Mouse (Mus musculus) heart, postnatal 0 days (tissue): ENCODE measurements around the gene B3gnt7. TPM values are rescaled to one million over a fixed set of nuclear protein-coding genes. Genes with fewer than 3 reads are reported as not detected.
A peak's percentile ranks its signal among the peaks of the same experiment; 100 is the strongest.

ENCODE experiments used
- ATAC-seq: fragments of 200-750 bp; cut with Nextera tagmentation; 2 replicates; pipeline ENCODE4 v1.8.0; 2017; ENCODE audit warnings: low read depth, moderate number of reproducible peaks, moderate library complexity; ENCODE audit not compliant: insufficient read depth
- DNase-seq: peaks from one replicate; pipeline ENCODE4 v3.0.0-alpha.2; 2016; ENCODE audit warnings: low spot score
- H3K27ac ChIP-seq: fragments of 300-500 bp; sonication (generic); 2 replicates; pipeline ENCODE4 v1.5.1; 2014; ENCODE audit warnings: low read depth, mild to moderate bottlenecking
- H3K27me3 ChIP-seq: fragments of 300-500 bp; sonication (generic); 2 replicates; pipeline ENCODE4 v1.6.1; 2014; ENCODE audit warnings: low read length, mixed read lengths; ENCODE audit not compliant: control insufficient read depth, insufficient read depth
- H3K36me3 ChIP-seq: fragments of 300-500 bp; sonication (generic); replicated peaks from 2 replicates; pipeline ENCODE4 v1.6.1; 2014; ENCODE audit warnings: low read length, mixed read lengths; ENCODE audit not compliant: control insufficient read depth, insufficient read depth
- H3K4me1 ChIP-seq: fragments of 300-500 bp; sonication (generic); 2 replicates; pipeline ENCODE4 v1.6.1; 2014; ENCODE audit warnings: antibody characterized with exemption; ENCODE audit not compliant: control insufficient read depth, insufficient read depth
- H3K4me2 ChIP-seq: fragments of 300-500 bp; sonication (generic); 2 replicates; pipeline ENCODE4 v1.6.1; 2014; ENCODE audit warnings: low read depth, mild to moderate bottlenecking, low read length, moderate library complexity
- H3K4me3 ChIP-seq: fragments of 300-500 bp; sonication (generic); 2 replicates; pipeline ENCODE4 v1.5.1; 2014; ENCODE audit warnings: low read depth, low read length
- H3K9ac ChIP-seq: fragments of 300-500 bp; sonication (generic); replicated peaks from 2 replicates; pipeline ENCODE4 v1.6.1; 2014; ENCODE audit warnings: low read depth, low read length, mixed read lengths
- H3K9me3 ChIP-seq: fragments of 300-500 bp; sonication (generic); replicated peaks from 2 replicates; pipeline ENCODE4 v1.6.1; 2016; ENCODE audit warnings: low read length; ENCODE audit not compliant: control insufficient read depth
- CTCF ChIP-seq: IDR thresholded peaks from 2 replicates; pipeline ENCODE4 v1.5.1; 2016; ENCODE audit warnings: antibody characterized with exemption, control low read depth, low read depth
- EP300 ChIP-seq: IDR thresholded peaks from 2 replicates; pipeline ENCODE4 v1.6.1; 2016; ENCODE audit warnings: antibody characterized with exemption, low read depth
- WGBS: fragments of 180-500 bp; shearing (Covaris S2); extraction: QIAGEN DNeasy Blood & Tissue Kit; methylation state at CpG from one replicate; pipeline ENCODE4 v1.1.7; 2014; 5-methylcytosine and 5-hydroxymethylcytosine counted together
- polyA plus RNA-seq: library from polyadenylated mRNA; unstranded; fragments of >200 nt; fragmentation: Nextera tagmentation; extraction: Ambion mirVana; gene quantifications from 2 replicates; pipeline ENCODE4 v1.2.1, GENCODE M21; 2015
- total RNA-seq: library from RNA; depleted of rRNA; stranded (reverse); fragments of >200 nt; gene quantifications from 2 replicates; pipeline ENCODE4 v1.2.3, GENCODE M21; 2014; ENCODE audit warnings: low replicate concordance

B3gnt7 gene
- total and polyA plus RNA-seq, 2 experiments from 2014 or later, result 0.49 to 0.69 TPM

DNA sequence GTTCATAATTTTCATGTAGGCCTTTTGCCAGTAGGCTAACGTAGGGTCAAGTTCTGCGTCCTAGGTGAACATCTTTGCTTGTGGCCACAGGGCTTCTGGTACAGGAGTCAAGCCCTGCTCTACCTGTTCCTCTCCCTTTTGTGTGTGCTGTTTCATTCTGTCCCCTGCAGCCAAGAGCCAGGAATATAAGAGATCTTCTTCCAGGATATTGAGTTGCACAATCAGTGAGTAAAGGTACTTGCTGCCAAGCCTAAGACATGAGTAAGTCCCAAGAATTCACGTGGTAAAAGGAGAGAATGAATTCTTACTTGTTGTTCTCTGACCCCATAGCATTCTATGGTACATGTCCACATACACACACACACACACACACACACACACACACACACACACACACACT lies 9.5 kb upstream of the B3gnt7 start:
- DNase-seq (no peak), ATAC-seq (no peak)
- H3K4me2 ChIP-seq, result no peak overlapping the region
- no peak overlapping the region for H3K4me3 ChIP-seq
- TF ChIP-seq CTCF (no peak), EP300 (no peak)
- H3K27ac ChIP-seq, result no peak overlapping the region
- no peak overlapping the region for H3K9ac ChIP-seq
- no peaks in the 10 kb centered on the region for H3K27me3 ChIP-seq
- no peaks in the 10 kb centered on the region for H3K36me3 ChIP-seq
- 77% methylated on average over 3 of the region's 3 CpGs for WGBS
- no peaks in the 10 kb centered on the region for H3K4me1 ChIP-seq
- no peaks in the 10 kb centered on the region for H3K9me3 ChIP-seq

- ATAC-seq (no peak), DNase-seq (no peak)
- 92% methylated on average over 5 of the region's 5 CpGs for WGBS
- H3K27ac ChIP-seq, result no peak overlapping the region
- H3K9me3 ChIP-seq, result no peaks in the 10 kb centered on the region
- no peaks in the 10 kb centered on the region for H3K4me1 ChIP-seq
- TF ChIP-seq EP300, result no peak
- no peak for TF ChIP-seq CTCF
- H3K4me3 ChIP-seq, result no peak overlapping the region
- H3K9ac ChIP-seq, result no peak overlapping the region
- H3K36me3 ChIP-seq, result no peaks in the 10 kb centered on the region
- no peak overlapping the region for H3K4me2 ChIP-seq
- H3K27me3 ChIP-seq, result no peaks in the 10 kb centered on the region
Observed at GRCm38 (mm10) chr1:86293868-86294267, 8.8 kb upstream of the B3gnt7 start.

- Histone ChIP-seq H3K4me1 (no peaks in the 10 kb centered on the region), H3K4me2 (no peak overlapping the region), H3K36me3 (no peaks in the 10 kb centered on the region), H3K27ac (no peak overlapping the region), H3K4me3 (no peak overlapping the region), H3K9me3 (no peaks in the 10 kb centered on the region), H3K27me3 (no peaks in the 10 kb centered on the region), H3K9ac (no peak overlapping the region)
- 56% methylated on average over 4 of the region's 4 CpGs for WGBS
- DNase-seq (no peak), ATAC-seq (no peak)
- no peak for TF ChIP-seq EP300
- no peak for TF ChIP-seq CTCF
Observed at GRCm38 (mm10) chr1:86294472-86294871, 8.2 kb upstream of the B3gnt7 start.

DNA sequence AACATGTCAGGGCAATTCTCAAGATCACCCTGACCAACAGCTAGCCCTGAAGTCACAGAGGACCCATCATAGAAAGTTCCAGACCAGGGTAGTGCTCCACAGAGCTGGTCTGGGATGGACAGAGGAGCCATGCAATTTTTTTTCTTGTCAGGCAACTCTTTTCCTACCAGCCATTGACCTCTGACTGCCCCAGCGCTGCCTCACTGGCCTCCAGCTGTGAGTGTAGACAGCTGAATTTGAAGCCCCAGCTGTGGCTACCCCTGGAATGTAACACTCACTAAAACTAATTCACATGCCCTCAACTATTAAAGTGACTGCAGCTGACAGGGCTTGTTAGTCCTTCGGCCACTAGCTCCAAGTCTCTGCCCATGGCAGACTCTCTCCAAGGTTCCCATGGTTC lies 2.5 kb upstream of the B3gnt7 start:
- TF ChIP-seq CTCF, result no peak
- no peak for TF ChIP-seq EP300
- ATAC-seq (no peak), DNase-seq (no peak)
- WGBS, result 65% methylated on average over 2 of the region's 2 CpGs
- Histone ChIP-seq H3K27me3 (peaks cover 38% of the 10 kb centered on the region), H3K36me3 (no peaks in the 10 kb centered on the region), H3K4me1 (no peaks in the 10 kb centered on the region), H3K4me2 (no peak overlapping the region), H3K27ac (no peak overlapping the region), H3K9ac (no peak overlapping the region), H3K4me3 (no peak overlapping the region), H3K9me3 (no peaks in the 10 kb centered on the region)

DNA sequence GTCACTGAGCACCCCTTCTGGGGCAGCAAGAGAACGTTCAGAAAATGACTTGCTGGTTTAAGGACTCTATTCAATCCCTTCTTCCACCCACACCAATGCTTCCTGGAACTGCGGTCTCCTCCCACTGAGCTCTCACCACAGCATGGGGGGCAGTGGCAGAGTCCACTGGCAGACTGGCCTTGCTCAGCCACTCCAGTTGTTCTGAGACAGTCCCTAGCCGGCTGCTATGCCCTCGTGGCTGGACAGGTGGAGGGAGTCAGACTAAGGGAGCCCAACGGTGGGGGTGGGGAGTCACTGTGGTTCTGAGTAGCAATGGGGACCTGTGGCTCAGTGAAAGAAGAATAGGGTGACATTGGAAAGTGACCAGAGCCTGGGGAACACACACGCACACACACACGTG lies 1.9 kb upstream of the B3gnt7 start:
- H3K4me3 ChIP-seq, result no peak overlapping the region
- H3K9ac ChIP-seq, result no peak overlapping the region
- no peak overlapping the region for H3K4me2 ChIP-seq
- DNase-seq (no peak), ATAC-seq (no peak)
- H3K27me3 ChIP-seq, result peaks cover 41% of the 10 kb centered on the region
- H3K36me3 ChIP-seq, result no peaks in the 10 kb centered on the region
- WGBS, result 57% methylated on average over 7 of the region's 7 CpGs
- H3K4me1 ChIP-seq, result no peaks in the 10 kb centered on the region
- H3K9me3 ChIP-seq, result no peaks in the 10 kb centered on the region
- no peak overlapping the region for H3K27ac ChIP-seq
- TF ChIP-seq CTCF (no peak), EP300 (no peak)

DNA sequence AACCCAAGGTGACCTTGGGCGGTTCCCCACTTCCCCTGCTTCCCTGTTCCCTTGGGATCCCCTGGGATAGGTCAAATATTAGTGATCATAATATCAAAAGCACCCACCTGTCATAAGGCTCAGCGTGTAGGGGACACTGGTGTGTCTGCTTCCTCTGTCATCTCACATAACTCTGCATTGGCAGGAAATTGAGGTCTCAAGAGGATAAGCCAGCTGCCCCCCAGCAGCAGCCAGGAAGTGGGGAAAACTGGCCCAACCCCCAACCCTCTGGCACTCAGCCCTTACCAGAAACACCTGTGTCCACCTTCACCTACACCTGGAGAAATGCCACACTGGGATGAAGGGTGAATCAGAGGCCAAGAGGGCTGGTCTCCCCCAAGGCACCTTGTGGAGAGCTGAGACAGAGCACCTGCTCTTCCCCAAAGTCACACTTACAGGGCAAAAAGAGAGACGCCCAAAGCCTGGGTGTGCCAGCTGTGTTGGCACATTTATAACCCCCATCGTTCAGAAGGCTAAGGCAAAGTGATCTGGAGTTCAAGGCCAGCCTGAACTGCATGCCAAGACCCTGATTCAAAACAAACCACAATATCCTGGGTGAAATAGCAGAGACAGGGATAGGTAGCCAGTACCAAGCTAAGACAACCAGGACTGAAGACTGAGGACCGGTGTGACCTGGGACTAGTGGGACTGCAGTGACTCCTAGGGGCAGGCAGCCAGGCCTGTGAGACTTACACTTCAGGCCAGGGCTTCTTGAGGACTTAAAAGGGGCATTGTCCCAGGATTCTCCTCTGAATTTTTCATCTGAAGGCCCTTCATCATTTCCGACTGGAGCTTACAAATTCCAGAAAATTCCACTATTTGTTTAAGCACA lies 1.2 kb upstream of the B3gnt7 start:
- Histone ChIP-seq H3K36me3 (no peaks in the 10 kb centered on the region), H3K9ac (no peak overlapping the region), H3K9me3 (no peaks in the 10 kb centered on the region), H3K27me3 (peaks cover 42% of the 10 kb centered on the region), H3K4me1 (no peaks in the 10 kb centered on the region), H3K27ac (no peak overlapping the region), H3K4me2 (no peak overlapping the region), H3K4me3 (no peak overlapping the region)
- 52% methylated on average over 6 of the region's 6 CpGs for WGBS
- DNase-seq (no peak), ATAC-seq (no peak)
- TF ChIP-seq EP300, result no peak
- TF ChIP-seq CTCF, result peak; percentile 37; the same call in 1 of the 2 replicates
